Mouse (Mus musculus) neural tube, embryonic 14.5 days (tissue): ENCODE data around the gene Slc1a7. TPM values are rescaled to one million over a fixed set of nuclear protein-coding genes. Genes with fewer than 3 reads are reported as not detected.

Source experiments
- ATAC-seq: fragments of 200-750 bp; cut with Nextera tagmentation; 2 replicates; pipeline ENCODE4 v1.8.0; 2017; ENCODE audit warnings: low read depth, mild to moderate bottlenecking, moderate TSS enrichment, moderate library complexity
- H3K27ac ChIP-seq: fragments of 300-500 bp; sonication (generic); 2 replicates; pipeline ENCODE4 v1.5.1; 2014; ENCODE audit warnings: low read depth, mild to moderate bottlenecking, control low read depth, low read length, moderate library complexity, mixed read lengths
- H3K27me3 ChIP-seq: fragments of 300-500 bp; sonication (generic); 2 replicates; pipeline ENCODE4 v1.6.1; 2014; ENCODE audit warnings: low read length; ENCODE audit not compliant: control insufficient read depth, insufficient read depth
- H3K36me3 ChIP-seq: fragments of 300-500 bp; sonication (generic); 2 replicates; pipeline ENCODE4 v1.6.1; 2014; ENCODE audit warnings: low read length, mixed read lengths; ENCODE audit not compliant: control insufficient read depth, insufficient read depth
- H3K4me1 ChIP-seq: fragments of 300-500 bp; sonication (generic); 2 replicates; pipeline ENCODE4 v1.6.1; 2014; ENCODE audit warnings: low read length; ENCODE audit not compliant: control insufficient read depth, insufficient read depth
- H3K4me2 ChIP-seq: fragments of 300-500 bp; sonication (generic); 2 replicates; pipeline ENCODE4 v1.6.1; 2014; ENCODE audit warnings: mild to moderate bottlenecking, low read depth, low read length, control low read depth
- H3K4me3 ChIP-seq: fragments of 300-500 bp; sonication (generic); 2 replicates; pipeline ENCODE4 v1.5.1; 2014; ENCODE audit warnings: low read depth, low read length, control low read depth, mixed read lengths
- H3K9ac ChIP-seq: fragments of 300-500 bp; sonication (generic); replicated peaks from 2 replicates; pipeline ENCODE4 v1.6.1; 2014; ENCODE audit warnings: low read depth, mild to moderate bottlenecking, control low read depth, low read length, mixed read lengths
- H3K9me3 ChIP-seq: fragments of 300-500 bp; sonication (generic); 2 replicates; pipeline ENCODE4 v1.6.1; 2016; ENCODE audit warnings: low read length; ENCODE audit not compliant: control insufficient read depth
- WGBS: fragments of 180-500 bp; shearing (Covaris S2); extraction: QIAGEN DNeasy Blood & Tissue Kit; methylation state at CpG from one replicate; pipeline ENCODE4 v1.1.7; 2014; 5-methylcytosine and 5-hydroxymethylcytosine counted together
- polyA plus RNA-seq: library from polyadenylated mRNA; unstranded; fragments of >200 nt; fragmentation: Nextera tagmentation; extraction: Ambion mirVana; gene quantifications from 2 replicates; pipeline ENCODE4 v1.2.1, GENCODE M21; 2014

Gene Slc1a7
- polyA plus RNA-seq, 1 experiment from 2014 or later: not detected

DNA sequence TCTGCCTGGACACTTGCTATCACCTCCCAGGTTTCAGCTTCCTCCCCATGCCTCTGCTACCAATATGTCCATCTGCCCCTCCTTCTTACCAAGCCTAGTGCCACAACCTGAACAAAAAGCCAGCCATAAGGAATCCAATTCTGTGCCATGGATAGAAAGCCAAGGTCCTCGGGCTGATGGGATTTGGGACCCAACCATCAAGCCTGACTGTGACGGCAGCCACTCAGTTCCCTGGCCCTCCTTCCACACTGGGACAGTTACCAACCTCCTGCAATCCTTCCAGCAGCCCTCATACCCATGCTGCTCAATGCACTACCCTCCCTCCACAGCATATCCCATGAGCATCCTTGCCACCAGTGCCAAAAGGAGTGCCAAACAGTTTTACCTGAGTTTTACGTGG is 48.2 kb downstream of the Slc1a7 start:
- Histone ChIP-seq H3K36me3 (no peaks in the 10 kb centered on the region), H3K27ac (no peak overlapping the region), H3K9me3 (no peaks in the 10 kb centered on the region), H3K4me1 (no peaks in the 10 kb centered on the region), H3K9ac (no peak overlapping the region), H3K27me3 (no peaks in the 10 kb centered on the region), H3K4me2 (no peak overlapping the region), H3K4me3 (no peak overlapping the region)
- WGBS: 95% methylated on average over 3 of the region's 3 CpGs
- ATAC-seq: no peak

DNA sequence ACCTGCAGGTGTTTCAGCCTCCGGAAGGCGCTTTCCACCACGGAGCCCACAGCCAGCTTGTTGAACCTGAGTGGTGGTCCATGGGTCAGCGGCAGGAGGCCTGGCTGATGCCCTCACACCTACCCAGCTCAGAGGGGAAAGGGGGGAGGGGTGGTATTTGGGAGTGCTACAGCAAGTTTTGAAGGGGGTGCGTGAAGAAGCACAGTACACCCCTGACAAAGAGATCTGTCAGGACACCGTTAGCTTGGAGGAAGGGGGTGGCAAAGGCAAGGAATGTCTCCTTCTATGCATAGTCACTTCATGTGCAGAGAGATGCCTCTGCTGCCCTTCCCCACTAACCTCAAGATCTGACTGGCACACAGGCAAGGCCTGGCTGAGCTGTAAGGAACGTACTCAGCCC is 49.7 kb downstream of the Slc1a7 start:
- Histone ChIP-seq H3K4me2 (no peak overlapping the region), H3K36me3 (no peaks in the 10 kb centered on the region), H3K4me1 (no peaks in the 10 kb centered on the region), H3K9ac (no peak overlapping the region), H3K4me3 (no peak overlapping the region), H3K27ac (no peak overlapping the region), H3K27me3 (no peaks in the 10 kb centered on the region), H3K9me3 (no peaks in the 10 kb centered on the region)
- ATAC-seq: no peak
- WGBS: 86% methylated on average over 7 of the region's 7 CpGs

DNA sequence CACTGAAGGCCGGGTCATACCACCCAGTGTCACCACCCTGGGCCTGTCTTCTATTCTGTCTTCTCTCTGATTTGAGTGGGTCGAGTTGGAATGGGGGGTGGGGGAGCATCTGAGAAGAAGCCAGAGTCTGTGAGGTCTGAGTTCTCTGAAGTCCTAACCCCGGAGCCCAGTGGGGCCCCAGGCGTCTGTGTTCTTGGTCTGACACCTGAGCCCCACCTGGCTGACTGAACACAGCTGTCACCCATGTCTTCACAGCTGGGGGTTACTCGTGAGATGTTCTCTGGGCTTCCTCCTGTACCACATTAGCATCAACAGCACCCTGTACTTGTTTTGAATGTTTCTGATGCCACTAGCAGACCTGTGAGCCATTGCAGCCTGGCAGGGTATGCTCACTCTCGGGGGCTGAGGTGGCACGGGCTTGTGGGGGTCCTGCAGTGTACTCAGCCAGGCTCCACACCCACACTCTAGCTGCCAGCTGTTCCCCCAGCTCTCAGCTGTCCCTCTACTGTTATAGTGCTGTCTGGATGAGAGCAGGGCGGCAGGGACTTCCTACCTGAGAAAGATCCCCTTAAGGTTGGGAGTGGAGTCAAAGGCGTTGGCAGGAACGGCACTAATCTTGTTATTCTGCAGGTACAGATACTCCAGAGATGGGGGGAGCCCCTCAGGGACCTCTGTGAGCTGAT is 50.2 kb downstream of the Slc1a7 start:
- 64% methylated on average over 10 of the region's 10 CpGs for WGBS
- Histone ChIP-seq H3K27me3 (no peaks in the 10 kb centered on the region), H3K4me2 (no peak overlapping the region), H3K9ac (no peak overlapping the region), H3K9me3 (no peaks in the 10 kb centered on the region), H3K27ac (no peak overlapping the region), H3K4me3 (no peak overlapping the region), H3K4me1 (no peaks in the 10 kb centered on the region), H3K36me3 (no peaks in the 10 kb centered on the region)
- no peak for ATAC-seq

DNA sequence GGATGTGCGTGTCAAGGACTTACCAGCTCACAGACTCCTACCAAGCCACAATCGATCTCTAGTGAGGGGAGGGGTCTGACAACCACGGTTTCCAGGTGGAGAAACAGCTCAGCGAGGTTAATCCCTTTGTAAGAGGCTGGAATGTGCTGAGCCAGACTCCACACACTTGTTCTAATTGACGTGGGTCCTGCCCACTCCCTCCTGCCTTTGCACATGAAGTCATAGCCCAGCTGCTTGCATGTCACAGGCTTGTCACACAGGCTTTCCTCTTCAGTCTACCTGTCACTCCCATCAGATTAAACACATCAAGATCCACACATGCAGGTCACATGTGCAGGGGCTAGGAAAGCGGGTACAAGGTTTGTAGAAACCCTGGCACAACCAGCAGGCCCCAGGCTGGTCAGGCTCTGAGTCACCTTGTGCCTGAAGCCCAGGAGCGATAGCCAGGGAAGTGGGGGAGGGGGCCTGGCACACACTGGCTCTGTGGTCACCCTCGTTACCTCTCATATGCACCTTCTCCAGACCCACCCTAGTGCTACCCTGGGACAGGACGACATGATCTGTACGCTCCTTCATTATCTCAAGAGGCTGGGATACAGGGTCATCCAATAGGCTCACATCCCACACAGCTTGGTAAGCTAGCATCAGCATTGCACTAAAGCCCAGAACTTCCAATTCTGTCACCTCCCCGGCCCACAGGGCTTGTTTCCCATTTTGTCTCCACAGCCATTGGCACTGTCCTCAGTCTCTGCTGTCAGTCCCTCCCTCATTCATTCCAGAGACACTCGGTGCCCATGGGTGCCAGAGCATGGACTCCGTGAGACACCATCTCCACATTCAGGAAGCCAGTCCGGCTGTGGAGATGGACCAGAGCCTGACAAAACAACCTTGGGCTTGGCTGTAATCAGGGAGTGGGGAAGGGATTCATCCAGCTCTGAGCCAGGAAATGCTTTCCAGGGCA is 51.1 kb downstream of the Slc1a7 start:
- WGBS: 58% methylated on average over 14 of the region's 14 CpGs
- ATAC-seq: no peak
- no peak overlapping the region for H3K4me2 ChIP-seq
- no peaks in the 10 kb centered on the region for H3K36me3 ChIP-seq
- H3K4me3 ChIP-seq: no peak overlapping the region
- no peaks in the 10 kb centered on the region for H3K4me1 ChIP-seq
- H3K9me3 ChIP-seq: no peaks in the 10 kb centered on the region
- H3K27me3 ChIP-seq: no peaks in the 10 kb centered on the region
- no peak overlapping the region for H3K9ac ChIP-seq
- no peak overlapping the region for H3K27ac ChIP-seq

DNA sequence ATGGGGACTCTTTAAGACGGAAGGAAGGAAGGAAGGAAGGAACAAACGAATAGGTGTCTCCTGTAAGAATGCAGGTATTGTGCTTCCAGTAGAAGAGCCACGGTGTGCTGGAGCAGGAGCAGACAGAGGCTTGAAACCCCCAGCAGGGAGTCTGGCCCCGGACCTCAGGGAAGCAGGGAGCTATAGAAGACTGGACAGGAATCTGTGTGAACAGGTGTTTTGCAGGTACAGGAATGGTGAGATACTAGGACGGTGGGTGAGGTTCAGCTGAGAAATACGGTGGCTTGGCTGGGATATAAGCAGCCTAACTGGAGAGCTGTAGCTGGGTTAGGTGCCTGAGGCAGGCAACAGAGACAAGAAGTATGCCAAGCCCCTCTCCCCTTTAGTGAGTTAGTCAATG is 52.0 kb downstream of the Slc1a7 start:
- H3K9me3 ChIP-seq: no peaks in the 10 kb centered on the region
- ATAC-seq: no peak
- no peak overlapping the region for H3K4me3 ChIP-seq
- no peaks in the 10 kb centered on the region for H3K36me3 ChIP-seq
- H3K9ac ChIP-seq: no peak overlapping the region
- no peak overlapping the region for H3K4me2 ChIP-seq
- no peaks in the 10 kb centered on the region for H3K4me1 ChIP-seq
- H3K27me3 ChIP-seq: no peaks in the 10 kb centered on the region
- 81% methylated on average over 6 of the region's 6 CpGs for WGBS
- no peak overlapping the region for H3K27ac ChIP-seq

DNA sequence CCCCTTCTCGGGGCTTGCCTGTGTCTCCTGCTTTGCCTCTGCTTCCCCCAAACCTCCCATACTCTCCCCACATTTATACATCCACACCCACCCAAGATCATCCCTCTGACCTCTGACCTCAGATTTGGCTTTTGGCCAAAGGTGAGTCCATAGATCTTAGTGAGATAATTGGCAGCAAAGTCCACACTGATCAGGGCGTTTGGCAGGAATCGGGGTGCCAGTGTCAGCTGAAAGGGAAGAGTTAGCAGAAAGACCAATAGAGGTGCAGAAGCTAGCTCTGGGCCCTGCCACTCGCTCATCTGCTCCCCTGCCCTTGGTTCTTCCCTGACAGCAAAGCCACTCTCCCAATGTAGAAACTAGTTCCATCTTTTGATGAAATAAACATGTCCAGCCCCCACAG is 55.1 kb downstream of the Slc1a7 start:
- WGBS: 95% methylated on average over 4 of the region's 4 CpGs
- no peak for ATAC-seq

DNA sequence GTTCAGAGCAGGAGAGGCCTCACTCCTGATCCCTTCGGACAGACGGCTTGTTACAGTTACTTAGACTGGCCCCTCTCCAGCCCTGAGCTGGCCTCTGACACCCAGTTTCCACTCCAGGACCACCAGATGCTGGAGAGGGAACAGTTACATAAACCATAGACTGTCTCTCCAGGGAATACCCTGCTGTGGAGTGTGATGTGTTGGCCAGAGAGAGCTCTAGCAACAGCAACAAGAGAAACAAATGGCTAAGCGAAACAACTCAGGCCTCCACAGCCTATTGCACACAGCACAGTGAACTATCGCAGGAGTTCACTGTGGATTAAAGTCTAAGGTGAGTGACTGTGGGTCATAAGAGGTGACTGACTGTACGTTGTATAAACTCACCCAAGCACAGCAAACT is 56.5 kb downstream of the Slc1a7 start:
- H3K27me3 ChIP-seq: no peaks in the 10 kb centered on the region; the same call in 1 of the 2 replicates
- no peak overlapping the region for H3K27ac ChIP-seq
- no peak overlapping the region for H3K9ac ChIP-seq
- H3K4me3 ChIP-seq: no peak overlapping the region
- no peak overlapping the region for H3K4me2 ChIP-seq
- no peak for ATAC-seq
- no peaks in the 10 kb centered on the region for H3K4me1 ChIP-seq
- H3K36me3 ChIP-seq: no peaks in the 10 kb centered on the region
- no peaks in the 10 kb centered on the region for H3K9me3 ChIP-seq
- whole genome bisulfite sequencing: 77% methylated on average over 5 of the region's 5 CpGs

More for the DNA sequence above, 55.1 kb downstream of the Slc1a7 start:
- H3K4me1 ChIP-seq: no peaks in the 10 kb centered on the region
- H3K27ac ChIP-seq: no peak overlapping the region
- no peaks in the 10 kb centered on the region for H3K9me3 ChIP-seq
- no peak overlapping the region for H3K4me2 ChIP-seq
- no peak overlapping the region for H3K9ac ChIP-seq
- H3K4me3 ChIP-seq: no peak overlapping the region
- no peaks in the 10 kb centered on the region for H3K36me3 ChIP-seq
- no peaks in the 10 kb centered on the region for H3K27me3 ChIP-seq

DNA sequence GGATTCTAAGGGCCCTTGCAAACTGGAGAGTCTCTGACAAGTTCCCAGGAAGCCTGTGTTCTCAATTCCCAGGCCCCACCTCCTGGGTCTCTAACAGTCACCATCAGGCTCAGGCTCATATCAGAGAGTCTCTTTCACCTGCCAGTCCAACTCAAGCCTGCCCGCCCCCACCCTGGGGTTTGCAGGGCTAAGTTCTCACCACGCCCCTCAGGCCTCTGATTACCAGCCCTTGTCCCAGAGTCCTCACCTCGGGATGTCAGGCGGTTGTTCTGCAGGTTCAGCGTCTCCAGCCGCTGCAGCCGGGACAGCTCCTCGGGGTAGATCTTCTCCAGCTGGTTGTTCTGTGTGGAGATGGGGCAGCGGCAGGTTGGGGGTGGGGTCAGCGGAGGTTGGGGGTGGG is 57.1 kb downstream of the Slc1a7 start:
- Histone ChIP-seq H3K4me1 (no peaks in the 10 kb centered on the region), H3K9ac (no peak overlapping the region), H3K27ac (no peak overlapping the region), H3K36me3 (no peaks in the 10 kb centered on the region), H3K4me2 (no peak overlapping the region), H3K9me3 (no peaks in the 10 kb centered on the region), H3K27me3 (peaks cover 6% of the 10 kb centered on the region; the same call in 1 of the 2 replicates), H3K4me3 (no peak overlapping the region)
- 5% methylated on average over 10 of the region's 10 CpGs for WGBS
- no peak for ATAC-seq

DNA sequence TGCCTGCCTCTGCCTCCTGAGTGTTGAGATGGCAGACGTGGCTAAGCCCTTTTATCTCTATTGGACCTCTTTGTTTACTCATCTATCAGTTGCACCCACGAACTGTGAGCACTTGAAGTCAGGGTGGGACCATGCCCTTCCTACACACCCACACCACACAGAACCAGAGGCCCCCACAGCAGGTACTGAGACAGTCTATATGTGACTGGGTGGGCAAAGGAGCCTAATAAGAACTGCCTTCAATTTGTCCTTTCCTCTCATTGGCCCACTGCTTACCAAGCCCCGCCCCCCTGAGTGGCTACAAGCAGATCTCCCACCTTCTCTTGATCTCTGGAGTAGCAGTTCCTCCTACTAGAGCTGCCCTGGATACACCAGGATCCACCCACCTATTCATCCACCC is 58.1 kb downstream of the Slc1a7 start:
- 39% methylated on average over 3 of the region's 3 CpGs for WGBS
- no peak overlapping the region for H3K4me3 ChIP-seq
- no peak overlapping the region for H3K4me2 ChIP-seq
- H3K36me3 ChIP-seq: no peaks in the 10 kb centered on the region
- peaks cover 4% of the 10 kb centered on the region for H3K4me1 ChIP-seq
- H3K9me3 ChIP-seq: no peaks in the 10 kb centered on the region
- no peak overlapping the region for H3K9ac ChIP-seq
- H3K27ac ChIP-seq: no peak overlapping the region
- peaks cover 11% of the 10 kb centered on the region for H3K27me3 ChIP-seq
- no peak for ATAC-seq
